ENCODE assay signal across 13 mouse cellular contexts in the genomic region with DNA sequence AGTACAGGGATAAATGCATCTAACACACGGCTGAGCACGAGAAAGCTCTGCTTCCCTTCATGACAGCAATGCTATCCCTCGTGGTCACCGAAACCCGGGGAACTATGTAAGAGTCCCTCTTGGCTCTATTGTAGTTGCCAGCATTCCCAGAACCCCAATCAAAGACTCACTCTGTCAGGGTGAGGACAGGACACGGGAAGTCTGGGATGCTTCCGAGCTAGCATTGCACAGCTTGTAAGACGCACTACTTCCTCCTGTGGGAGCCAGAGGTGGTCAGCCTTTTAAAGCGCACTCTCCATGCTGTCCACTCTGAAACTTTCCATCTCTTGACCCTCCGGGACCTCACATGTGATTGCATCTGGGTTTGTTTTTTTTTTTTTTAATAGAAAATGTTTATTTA.
A peak's percentile ranks its signal among the peaks of the same experiment; 100 is the strongest.
DNase-seq lines count a peak whose midpoint lies in the region; TF ChIP-seq lines count a peak whose summit lies in the region.
"Had no signal": no experiment of that assay in that cellular context is flagged by ENCODE, and none has a peak within 500 bp of the region (broad histone marks: within the 10 kb centered on the region; RNA-seq: fewer than 3 reads in every experiment).

No protein-coding gene starts in this region.

- no peak overlapping the region for H3K4me3 ChIP-seq in layer of hippocampus, adult 2 months
- H3K4me3 ChIP-seq in limb, embryonic 10.5 days: no peak overlapping the region
- H3K4me3 ChIP-seq: erythroblast, embryonic 14.5 days; midbrain, embryonic 13.5 days had no signal

- H3K27me3 ChIP-seq in limb, embryonic 10.5 days (ENCODE audit: low read depth, poor library complexity, severe bottlenecking): no peaks in the 10 kb centered on the region
- H3K27me3 ChIP-seq: midbrain, embryonic 13.5 days had no signal

- H3K36me3 ChIP-seq in limb, embryonic 10.5 days: no peaks in the 10 kb centered on the region
- H3K36me3 ChIP-seq: midbrain, embryonic 13.5 days had no signal

- peaks cover 21% of the 10 kb centered on the region for H3K4me1 ChIP-seq in limb, embryonic 10.5 days

- H3K27ac ChIP-seq in layer of hippocampus, adult 2 months: peak overlapping the region; percentile 16; the same call in 1 of the 2 replicates
- H3K27ac ChIP-seq in limb, embryonic 10.5 days: 0 out of 2 replicates have a peak overlapping the region, but pooled peaks have one; percentile 0
- H3K27ac ChIP-seq: midbrain, embryonic 13.5 days had no signal

- no peaks in the 10 kb centered on the region for H3K9me3 ChIP-seq in limb, embryonic 10.5 days (replicated peaks)

- DNase-seq in adrenal gland, adult (ENCODE audit: inconsistent age in 2 of 2, low spot score in 1 of 2): peak; percentile 24 to 50
- DNase-seq in adrenal gland, postnatal 25 days: no peak
- no peak for DNase-seq in layer of hippocampus, adult 2 months (ENCODE audit: low spot score in 2 of 2)
- DNase-seq in layer of hippocampus, adult 9-10 months (ENCODE audit: low spot score): no peak
- DNase-seq in heart, postnatal 4 days: peak; percentile 36
- no peak for DNase-seq in limb, embryonic 10.5 days (ENCODE audit: low spot score)
- no peak for DNase-seq in adipocyte (ENCODE audit: low spot score)
- DNase-seq in urinary bladder, postnatal 10 days (ENCODE audit: low spot score): no peak
- DNase-seq: adrenal gland, postnatal 10 days; left cerebral cortex, postnatal 4 days; lung, adult 18-20 months had no signal

- no peak for TF ChIP-seq CTCF in layer of hippocampus, adult 2 months (conservative IDR thresholded peaks at IDR 0.05)

- WGBS in limb, embryonic 10.5 days: 90% methylated on average over 10 of the region's 10 CpGs

Comparison
In these comparisons a context has a peak if more than half of its experiments do, and no peak if none do; other contexts are left out.
1. DNase-seq: peak in adrenal gland, adult (2 of 2) and heart, postnatal 4 days (single experiment); none in adrenal gland, postnatal 25 days (single experiment), layer of hippocampus, adult 2 months (0 of 2), layer of hippocampus, adult 9-10 months (single experiment), limb, embryonic 10.5 days (single experiment), adipocyte (single experiment) and urinary bladder, postnatal 10 days (single experiment).